Mouse (Mus musculus): ENCODE results near the gene C330021F23Rik. TPM values are rescaled to one million over a fixed set of nuclear protein-coding genes. Genes with fewer than 3 reads are reported as not detected.

The C330021F23Rik gene
- polyA plus RNA-seq (2016; fragmentation: Nextera tagmentation; extraction: Ambion mirVana): 2.8 and 3.2 TPM in 2 replicates

GRCm38 (mm10) chr8:3567641-3568371 is at the start of gene C330021F23Rik:
TSS of gene C330021F23Rik (plus strand) at chr8:3567990.
- peak; percentile 90 for ATAC-seq (ENCODE audit: low FRiP score, low read depth)
- WGBS: 1% methylated on average over 12 of the region's 12 CpGs
- Histone ChIP-seq H3K9ac (replicated peaks) (peak within 1 kb of the TSS; percentile 46), H3K4me3 (peak within 1 kb of the TSS; percentile 36), H3K27ac (replicated peaks) (no peak within 1 kb of the TSS), H3K36me3 (no peaks in the 10 kb centered on the region), H3K27me3 (no peaks in the 10 kb centered on the region), H3K4me1 (peaks cover 20% of the 10 kb centered on the region), H3K4me2 (replicated peaks) (peak within 1 kb of the TSS; percentile 52), H3K9me3 (no peaks in the 10 kb centered on the region)

- H3K36me3 ChIP-seq: peaks cover 36% of the 10 kb centered on the region
- H3K4me1 ChIP-seq: 0 out of 2 replicates have a peak, but pooled peaks cover 1% of the 10 kb centered on the region
- 90% methylated on average over 13 of the region's 13 CpGs for WGBS
- no peak for ATAC-seq (ENCODE audit: low FRiP score, low read depth)
- no peaks in the 10 kb centered on the region for H3K27me3 ChIP-seq
- H3K4me3 ChIP-seq: no peak overlapping the region
- H3K9me3 ChIP-seq: no peaks in the 10 kb centered on the region
- no peak overlapping the region for H3K4me2 ChIP-seq (replicated peaks)
- H3K9ac ChIP-seq (replicated peaks): no peak overlapping the region
- H3K27ac ChIP-seq (replicated peaks): no peak overlapping the region
These were observed 45.6 kb upstream of the C330021F23Rik start for GRCm38 (mm10) chr8:3522007-3522697.

GRCm38 (mm10) chr8:3530816-3531215 is 37.0 kb upstream of the C330021F23Rik start:
- Histone ChIP-seq H3K27me3 (no peaks in the 10 kb centered on the region), H3K36me3 (peaks cover 34% of the 10 kb centered on the region), H3K4me1 (no peaks in the 10 kb centered on the region), H3K4me2 (replicated peaks) (no peak overlapping the region), H3K27ac (replicated peaks) (no peak overlapping the region), H3K9me3 (no peaks in the 10 kb centered on the region), H3K9ac (replicated peaks) (no peak overlapping the region), H3K4me3 (no peak overlapping the region)
- ATAC-seq (ENCODE audit: low FRiP score, low read depth): no peak
- WGBS: 92% methylated on average over 5 of the region's 5 CpGs

- no peak for ATAC-seq (ENCODE audit: low FRiP score, low read depth)
- no peaks in the 10 kb centered on the region for H3K27me3 ChIP-seq
- peaks cover 37% of the 10 kb centered on the region for H3K36me3 ChIP-seq
- H3K27ac ChIP-seq (replicated peaks): no peak overlapping the region
- no peaks in the 10 kb centered on the region for H3K4me1 ChIP-seq
- WGBS: 97% methylated on average over 18 of the region's 18 CpGs
- no peak overlapping the region for H3K4me2 ChIP-seq (replicated peaks)
- H3K4me3 ChIP-seq: no peak overlapping the region
- no peak overlapping the region for H3K9ac ChIP-seq (replicated peaks)
- H3K9me3 ChIP-seq: no peaks in the 10 kb centered on the region
These were observed 35.9 kb upstream of the C330021F23Rik start for GRCm38 (mm10) chr8:3531936-3532335.

- 0 out of 2 replicates have a peak, but pooled peaks have one; percentile 19 for ATAC-seq (ENCODE audit: low FRiP score, low read depth)
- no peaks in the 10 kb centered on the region for H3K27me3 ChIP-seq
- no peak overlapping the region for H3K9ac ChIP-seq (replicated peaks)
- WGBS: 61% methylated on average over 15 of the region's 15 CpGs
- no peak overlapping the region for H3K4me2 ChIP-seq (replicated peaks)
- H3K27ac ChIP-seq (replicated peaks): no peak overlapping the region
- no peaks in the 10 kb centered on the region for H3K9me3 ChIP-seq
- no peak overlapping the region for H3K4me3 ChIP-seq
- H3K36me3 ChIP-seq: peaks cover 67% of the 10 kb centered on the region
- no peaks in the 10 kb centered on the region for H3K4me1 ChIP-seq
These were observed 31.5 kb upstream of the C330021F23Rik start for GRCm38 (mm10) chr8:3536053-3536841.

GRCm38 (mm10) chr8:3536940-3537339 is 30.9 kb upstream of the C330021F23Rik start:
- Histone ChIP-seq H3K27me3 (no peaks in the 10 kb centered on the region), H3K4me2 (replicated peaks) (no peak overlapping the region), H3K4me1 (no peaks in the 10 kb centered on the region), H3K36me3 (peaks cover 65% of the 10 kb centered on the region), H3K9ac (replicated peaks) (no peak overlapping the region), H3K9me3 (no peaks in the 10 kb centered on the region), H3K27ac (replicated peaks) (no peak overlapping the region), H3K4me3 (no peak overlapping the region)
- no peak for ATAC-seq (ENCODE audit: low FRiP score, low read depth)
- 94% methylated on average over 9 of the region's 9 CpGs for WGBS

GRCm38 (mm10) chr8:3537666-3538065 is 30.1 kb upstream of the C330021F23Rik start:
- no peaks in the 10 kb centered on the region for H3K4me1 ChIP-seq
- H3K27ac ChIP-seq (replicated peaks): no peak overlapping the region
- H3K27me3 ChIP-seq: no peaks in the 10 kb centered on the region
- no peaks in the 10 kb centered on the region for H3K9me3 ChIP-seq
- peaks cover 66% of the 10 kb centered on the region for H3K36me3 ChIP-seq
- no peak for ATAC-seq (ENCODE audit: low FRiP score, low read depth)
- no peak overlapping the region for H3K4me2 ChIP-seq (replicated peaks)
- no peak overlapping the region for H3K9ac ChIP-seq (replicated peaks)
- 96% methylated on average over 26 of the region's 26 CpGs for WGBS
- no peak overlapping the region for H3K4me3 ChIP-seq

- no peak for ATAC-seq (ENCODE audit: low FRiP score, low read depth)
- H3K36me3 ChIP-seq: peaks cover 77% of the 10 kb centered on the region
- H3K9ac ChIP-seq (replicated peaks): no peak overlapping the region
- no peaks in the 10 kb centered on the region for H3K4me1 ChIP-seq
- 88% methylated on average over 7 of the region's 7 CpGs for WGBS
- H3K9me3 ChIP-seq: no peaks in the 10 kb centered on the region
- H3K27me3 ChIP-seq: no peaks in the 10 kb centered on the region
- H3K4me2 ChIP-seq (replicated peaks): no peak overlapping the region
- H3K27ac ChIP-seq (replicated peaks): no peak overlapping the region
- H3K4me3 ChIP-seq: no peak overlapping the region
These were observed 28.6 kb upstream of the C330021F23Rik start for GRCm38 (mm10) chr8:3539146-3539545.

- no peak for ATAC-seq (ENCODE audit: low FRiP score, low read depth)
- Histone ChIP-seq H3K9me3 (no peaks in the 10 kb centered on the region), H3K36me3 (peaks cover 82% of the 10 kb centered on the region), H3K9ac (replicated peaks) (no peak overlapping the region), H3K4me2 (replicated peaks) (no peak overlapping the region), H3K27ac (replicated peaks) (no peak overlapping the region), H3K27me3 (no peaks in the 10 kb centered on the region), H3K4me3 (no peak overlapping the region), H3K4me1 (no peaks in the 10 kb centered on the region)
- 89% methylated on average over 4 of the region's 4 CpGs for WGBS
These were observed 27.7 kb upstream of the C330021F23Rik start for GRCm38 (mm10) chr8:3540076-3540475.

- no peaks in the 10 kb centered on the region for H3K4me1 ChIP-seq
- H3K4me3 ChIP-seq: no peak overlapping the region
- no peak for ATAC-seq (ENCODE audit: low FRiP score, low read depth)
- H3K4me2 ChIP-seq (replicated peaks): no peak overlapping the region
- H3K9me3 ChIP-seq: peaks cover 5% of the 10 kb centered on the region; the same call in 1 of the 2 replicates
- H3K27ac ChIP-seq (replicated peaks): no peak overlapping the region
- no peaks in the 10 kb centered on the region for H3K27me3 ChIP-seq
- no peak overlapping the region for H3K9ac ChIP-seq (replicated peaks)
- 91% methylated on average over 2 of the region's 2 CpGs for WGBS
- H3K36me3 ChIP-seq: peaks cover 27% of the 10 kb centered on the region
These were observed 21.3 kb upstream of the C330021F23Rik start for GRCm38 (mm10) chr8:3546511-3546910.

GRCm38 (mm10) chr8:3552240-3552639 is 15.6 kb upstream of the C330021F23Rik start:
- 94% methylated on average over 1 of the region's 1 CpGs for WGBS
- H3K27me3 ChIP-seq: peaks cover 5% of the 10 kb centered on the region; the same call in 1 of the 2 replicates
- H3K36me3 ChIP-seq: no peaks in the 10 kb centered on the region
- no peaks in the 10 kb centered on the region for H3K9me3 ChIP-seq
- H3K27ac ChIP-seq (replicated peaks): no peak overlapping the region
- no peak overlapping the region for H3K4me2 ChIP-seq (replicated peaks)
- no peaks in the 10 kb centered on the region for H3K4me1 ChIP-seq
- no peak overlapping the region for H3K9ac ChIP-seq (replicated peaks)
- ATAC-seq (ENCODE audit: low FRiP score, low read depth): no peak
- no peak overlapping the region for H3K4me3 ChIP-seq

- Histone ChIP-seq H3K9ac (replicated peaks) (no peak overlapping the region), H3K4me1 (no peaks in the 10 kb centered on the region), H3K9me3 (no peaks in the 10 kb centered on the region), H3K4me3 (no peak overlapping the region), H3K36me3 (no peaks in the 10 kb centered on the region), H3K27ac (replicated peaks) (no peak overlapping the region), H3K27me3 (peaks cover 5% of the 10 kb centered on the region; the same call in 1 of the 2 replicates), H3K4me2 (replicated peaks) (no peak overlapping the region)
- ATAC-seq (ENCODE audit: low FRiP score, low read depth): peak; percentile 90
- WGBS: 60% methylated on average over 4 of the region's 4 CpGs
These were observed 11.7 kb upstream of the C330021F23Rik start for GRCm38 (mm10) chr8:3556114-3556513.

Data from midbrain, embryonic 12.5 days (tissue).